Mouse (Mus musculus): ENCODE measurements at regions not wholly inside any gene's neighbourhood (a gene's known extent, or its start where the extent isn't known, plus 50 kb on each side); places are given as distances from the start of the nearest gene placed in this dataset.

DNA sequence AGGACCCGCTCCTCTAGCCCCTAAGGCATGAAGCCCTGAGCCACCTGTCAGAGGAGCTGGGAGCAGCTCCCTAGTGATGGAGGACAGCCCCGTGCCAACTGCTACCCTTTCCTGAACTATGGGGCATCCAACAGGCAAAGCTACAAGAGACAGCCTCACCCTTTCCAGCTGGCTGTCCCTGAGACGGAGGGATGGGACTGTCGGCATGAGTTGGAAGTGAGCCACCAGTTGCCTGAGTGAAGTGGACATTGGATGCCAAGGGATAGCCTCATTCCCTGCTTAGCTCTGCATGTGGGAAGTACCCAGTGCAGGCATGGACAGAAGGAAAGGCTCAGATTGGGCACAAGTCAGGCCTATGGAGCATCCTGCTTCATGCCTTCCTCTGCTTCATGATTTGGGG, 112.3 kb upstream of the Igsf21 start:
- ATAC-seq (ENCODE audit: insufficient number of reproducible peaks, insufficient read depth, low FRiP score, low TSS enrichment, low read depth) = no peak

GRCm38 (mm10) chr4:140358103-140358502, 111.5 kb upstream of the Igsf21 start:
- no peak overlapping the region for H3K4me2 ChIP-seq
- ATAC-seq (ENCODE audit: insufficient number of reproducible peaks, insufficient read depth, low FRiP score, low TSS enrichment, low read depth) = no peak
- WGBS = 4% methylated on average over 5 of the region's 5 CpGs
- no peaks in the 10 kb centered on the region for H3K4me1 ChIP-seq
- H3K9ac ChIP-seq = no peak overlapping the region
- no peaks in the 10 kb centered on the region for H3K27me3 ChIP-seq
- H3K4me3 ChIP-seq = no peak overlapping the region
- no peaks in the 10 kb centered on the region for H3K36me3 ChIP-seq
- H3K9me3 ChIP-seq = no peaks in the 10 kb centered on the region
- no peak overlapping the region for H3K27ac ChIP-seq

More for the DNA sequence above, 112.3 kb upstream of the Igsf21 start:
- Histone ChIP-seq H3K9me3 (no peaks in the 10 kb centered on the region), H3K4me3 (no peak overlapping the region), H3K4me2 (no peak overlapping the region), H3K9ac (no peak overlapping the region), H3K4me1 (no peaks in the 10 kb centered on the region), H3K36me3 (no peaks in the 10 kb centered on the region), H3K27ac (no peak overlapping the region), H3K27me3 (no peaks in the 10 kb centered on the region)
- WGBS = 90% methylated on average over 4 of the region's 4 CpGs

DNA sequence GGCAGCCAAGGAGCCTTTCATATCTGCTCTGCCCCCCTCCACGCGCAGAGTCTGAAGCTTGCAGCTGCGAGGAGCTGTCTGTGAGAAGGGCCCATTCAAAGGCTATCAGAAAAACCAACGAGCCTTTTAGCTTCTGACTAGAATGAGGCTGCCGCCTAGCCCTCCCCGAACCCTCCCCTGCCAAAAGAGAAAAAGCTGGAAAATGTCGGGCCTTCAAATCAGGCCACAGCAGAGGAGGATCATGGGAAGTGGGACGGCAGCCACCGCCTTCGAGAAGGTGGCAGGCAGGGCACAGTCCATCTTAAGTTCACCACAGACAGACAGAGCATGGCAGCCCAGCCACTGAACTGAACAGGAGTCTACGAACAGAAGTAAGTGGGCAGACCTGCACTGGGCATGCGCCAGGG, 108.6 kb upstream of the Igsf21 start:
- Histone ChIP-seq H3K9me3 (no peaks in the 10 kb centered on the region), H3K36me3 (no peaks in the 10 kb centered on the region), H3K4me3 (no peak overlapping the region), H3K4me1 (no peaks in the 10 kb centered on the region), H3K9ac (no peak overlapping the region), H3K27ac (no peak overlapping the region), H3K4me2 (no peak overlapping the region), H3K27me3 (no peaks in the 10 kb centered on the region)
- ATAC-seq (ENCODE audit: insufficient number of reproducible peaks, insufficient read depth, low FRiP score, low TSS enrichment, low read depth) = no peak
- 77% methylated on average over 12 of the region's 12 CpGs for WGBS

- WGBS = 54% methylated on average over 4 of the region's 4 CpGs
- Histone ChIP-seq H3K9me3 (no peaks in the 10 kb centered on the region), H3K4me3 (no peak overlapping the region), H3K27me3 (no peaks in the 10 kb centered on the region), H3K36me3 (no peaks in the 10 kb centered on the region), H3K4me2 (no peak overlapping the region), H3K4me1 (no peaks in the 10 kb centered on the region), H3K9ac (no peak overlapping the region), H3K27ac (no peak overlapping the region)
- ATAC-seq (ENCODE audit: insufficient number of reproducible peaks, insufficient read depth, low FRiP score, low TSS enrichment, low read depth) = no peak
Measured at GRCm38 (mm10) chr4:140348802-140349201, 102.2 kb upstream of the Igsf21 start.

DNA sequence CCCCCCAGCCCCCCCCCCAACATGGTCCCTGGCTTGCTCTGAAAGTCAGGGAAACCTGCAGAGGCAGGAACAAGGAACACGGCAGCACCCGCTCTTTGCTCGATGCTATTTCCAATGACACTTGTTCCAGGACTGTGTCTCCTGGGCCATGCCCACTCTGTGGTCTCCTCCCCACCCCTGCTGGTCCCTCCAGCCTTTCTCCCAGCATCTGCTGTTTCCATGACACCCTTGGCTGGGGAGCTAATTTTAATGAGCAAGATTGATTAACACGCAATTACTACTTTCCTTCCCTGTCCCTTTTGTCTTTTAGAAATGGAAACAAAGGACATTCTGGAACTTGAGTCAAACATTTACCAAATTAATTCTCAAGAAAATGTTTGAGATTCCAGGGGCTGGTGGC, 83.6 kb upstream of the Igsf21 start:
- Histone ChIP-seq H3K27me3 (no peaks in the 10 kb centered on the region), H3K36me3 (no peaks in the 10 kb centered on the region), H3K4me3 (no peak overlapping the region), H3K27ac (no peak overlapping the region), H3K4me1 (no peaks in the 10 kb centered on the region), H3K9me3 (no peaks in the 10 kb centered on the region), H3K4me2 (no peak overlapping the region), H3K9ac (no peak overlapping the region)
- WGBS = 88% methylated on average over 4 of the region's 4 CpGs
- no peak for ATAC-seq (ENCODE audit: insufficient number of reproducible peaks, insufficient read depth, low FRiP score, low TSS enrichment, low read depth)

DNA sequence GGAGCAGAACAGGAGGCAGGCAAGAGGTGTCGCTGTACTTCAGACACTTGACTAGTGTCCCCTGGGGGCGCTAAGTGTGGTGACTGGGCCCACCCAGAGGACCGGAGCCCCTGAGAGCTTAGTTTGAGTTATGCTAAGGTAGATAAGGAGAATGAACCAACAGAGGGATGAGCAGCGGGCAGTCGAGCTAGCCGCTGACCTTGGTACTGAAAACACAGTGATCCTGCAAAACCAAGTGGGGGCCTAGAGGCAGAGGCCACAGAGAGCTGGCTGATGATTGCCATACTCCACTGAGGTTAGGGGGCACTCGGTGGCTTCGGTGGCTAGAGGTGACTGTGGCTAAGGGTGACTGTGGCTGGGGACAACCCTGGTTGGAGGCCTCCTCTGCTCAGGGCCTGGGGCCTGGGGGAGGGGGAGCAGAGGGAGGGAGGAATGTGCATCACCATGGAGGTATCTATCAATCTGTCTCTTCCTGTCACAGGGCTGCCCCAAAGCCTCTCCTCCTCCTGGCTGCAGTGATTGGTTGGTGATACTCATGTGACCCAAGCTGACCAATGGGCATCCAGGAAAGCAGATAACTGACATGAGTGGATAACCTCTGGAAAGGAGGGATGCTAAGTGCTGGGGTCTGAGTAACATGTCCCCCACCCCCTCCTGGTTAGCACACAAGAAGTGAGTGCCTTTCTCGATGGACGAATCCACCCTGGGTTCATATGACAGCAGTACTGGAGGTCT, 80.3 kb upstream of the Igsf21 start:
- WGBS = 27% methylated on average over 10 of the region's 10 CpGs
- H3K4me2 ChIP-seq = no peak overlapping the region
- no peaks in the 10 kb centered on the region for H3K27me3 ChIP-seq
- H3K9me3 ChIP-seq = peaks cover 16% of the 10 kb centered on the region
- ATAC-seq (ENCODE audit: insufficient number of reproducible peaks, insufficient read depth, low FRiP score, low TSS enrichment, low read depth) = no peak
- H3K27ac ChIP-seq = no peak overlapping the region
- H3K4me1 ChIP-seq = no peaks in the 10 kb centered on the region
- no peak overlapping the region for H3K4me3 ChIP-seq
- no peaks in the 10 kb centered on the region for H3K36me3 ChIP-seq
- H3K9ac ChIP-seq = no peak overlapping the region

GRCm38 (mm10) chr4:140325677-140326052, 79.1 kb upstream of the Igsf21 start:
- no peak overlapping the region for H3K27ac ChIP-seq
- 88% methylated on average over 7 of the region's 7 CpGs for WGBS
- peaks cover 16% of the 10 kb centered on the region for H3K9me3 ChIP-seq
- ATAC-seq (ENCODE audit: insufficient number of reproducible peaks, insufficient read depth, low FRiP score, low TSS enrichment, low read depth) = no peak
- H3K36me3 ChIP-seq = no peaks in the 10 kb centered on the region
- H3K27me3 ChIP-seq = no peaks in the 10 kb centered on the region
- no peak overlapping the region for H3K4me3 ChIP-seq
- H3K4me2 ChIP-seq = no peak overlapping the region
- no peak overlapping the region for H3K9ac ChIP-seq
- no peaks in the 10 kb centered on the region for H3K4me1 ChIP-seq

DNA sequence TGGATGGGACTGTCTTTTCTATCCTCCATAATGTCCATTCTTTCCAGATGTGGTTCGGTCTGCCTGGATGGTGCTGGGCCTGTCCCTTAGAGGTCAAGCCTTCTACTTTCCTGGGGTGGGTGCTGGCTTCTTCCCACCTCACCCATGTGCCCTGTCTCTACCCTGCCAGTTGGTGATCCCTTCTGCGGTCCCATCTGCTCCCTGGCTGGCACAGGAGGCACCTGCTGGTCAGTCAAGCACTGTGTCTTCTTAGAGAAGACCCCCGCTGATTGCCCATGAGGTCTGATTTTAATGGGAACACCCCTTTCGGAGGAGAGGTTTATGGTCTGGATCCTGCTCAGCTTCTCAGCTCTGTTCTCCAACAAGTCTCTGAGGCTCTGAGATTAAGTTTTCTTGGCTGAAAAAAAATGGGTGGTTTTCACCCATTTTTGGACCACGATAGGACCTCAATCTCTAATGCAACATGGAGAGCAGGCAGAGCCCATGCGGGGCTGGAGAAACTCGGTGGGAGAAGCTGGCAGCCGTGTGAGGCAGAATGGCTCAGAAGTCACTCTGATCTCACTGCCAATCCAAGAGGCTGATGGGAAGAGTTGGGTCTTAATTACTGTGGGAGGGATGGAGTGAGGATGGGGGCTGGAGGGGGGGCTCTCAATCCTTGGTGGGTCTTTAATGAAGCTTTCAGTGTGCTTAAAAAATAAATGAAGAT, 78.5 kb upstream of the Igsf21 start:
- Histone ChIP-seq H3K4me3 (no peak overlapping the region), H3K9ac (no peak overlapping the region), H3K9me3 (peaks cover 16% of the 10 kb centered on the region), H3K36me3 (no peaks in the 10 kb centered on the region), H3K27me3 (no peaks in the 10 kb centered on the region), H3K4me2 (no peak overlapping the region), H3K27ac (no peak overlapping the region), H3K4me1 (no peaks in the 10 kb centered on the region)
- no peak for ATAC-seq (ENCODE audit: insufficient number of reproducible peaks, insufficient read depth, low FRiP score, low TSS enrichment, low read depth)
- 82% methylated on average over 8 of the region's 8 CpGs for WGBS

DNA sequence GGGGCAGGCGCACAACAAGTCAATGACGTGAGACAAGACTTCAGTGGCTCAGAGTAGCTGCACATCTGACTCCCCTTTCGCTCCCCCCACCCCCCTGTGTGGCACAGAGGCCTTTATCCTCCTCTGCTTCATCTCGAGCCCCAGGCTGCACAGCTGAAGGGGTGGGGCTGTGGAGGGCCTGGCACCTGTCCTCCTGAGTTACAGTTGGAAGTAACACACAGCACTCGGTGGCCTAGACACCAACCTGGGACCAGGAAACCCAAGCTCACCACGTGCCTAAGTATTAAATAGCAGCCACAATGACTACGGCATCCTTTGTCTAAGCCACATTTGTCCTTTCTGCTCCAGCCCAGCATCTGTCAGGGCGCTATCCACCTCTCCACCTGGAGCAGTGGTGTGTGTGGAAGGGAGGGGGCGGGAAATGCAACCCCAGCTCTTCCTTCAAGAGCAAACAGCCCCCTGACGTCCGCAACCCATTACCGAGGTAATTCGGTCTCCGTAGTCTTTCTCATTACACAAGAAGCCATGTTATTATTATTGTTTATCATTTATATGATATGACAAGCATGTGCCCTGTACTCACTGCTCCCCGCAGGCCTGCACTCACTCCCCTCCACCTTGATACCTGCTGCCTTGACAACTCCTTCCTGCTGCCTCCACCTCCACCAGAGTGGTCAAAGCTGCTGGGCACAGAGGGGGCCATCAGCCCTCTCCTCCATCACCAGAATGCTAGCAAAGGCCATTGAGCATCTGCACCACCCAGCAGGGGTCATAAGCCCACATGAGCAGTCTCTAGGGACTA, 73.7 kb upstream of the Igsf21 start:
- H3K27ac ChIP-seq = no peak overlapping the region
- no peaks in the 10 kb centered on the region for H3K27me3 ChIP-seq
- H3K4me3 ChIP-seq = no peak overlapping the region
- WGBS = 74% methylated on average over 15 of the region's 15 CpGs
- no peaks in the 10 kb centered on the region for H3K4me1 ChIP-seq
- 0 out of 2 replicates have a peak, but pooled peaks have one; percentile 38 for ATAC-seq (ENCODE audit: insufficient number of reproducible peaks, insufficient read depth, low FRiP score, low TSS enrichment, low read depth)
- H3K9ac ChIP-seq = no peak overlapping the region
- H3K4me2 ChIP-seq = no peak overlapping the region
- H3K36me3 ChIP-seq = no peaks in the 10 kb centered on the region
- H3K9me3 ChIP-seq = peaks cover 16% of the 10 kb centered on the region

DNA sequence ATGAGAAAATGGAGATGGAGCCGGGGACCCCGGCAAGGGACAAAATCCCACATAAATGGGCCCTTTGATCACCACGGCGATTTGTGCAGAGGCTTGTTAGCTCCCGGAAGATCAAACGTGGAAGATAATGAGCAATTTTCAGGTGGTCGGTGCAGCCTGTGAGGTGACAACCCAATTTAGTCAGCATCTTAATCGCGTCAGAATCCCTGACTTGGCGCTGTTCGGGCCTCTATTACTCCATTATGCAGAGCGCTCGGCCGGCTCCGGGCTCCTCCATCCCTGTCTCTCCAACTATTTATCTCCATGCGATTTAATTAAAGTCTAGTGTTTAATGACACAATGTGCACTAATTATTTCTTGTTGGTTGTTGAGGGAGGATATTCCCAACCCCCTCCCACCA, 66.1 kb upstream of the Igsf21 start:
- H3K27me3 ChIP-seq = no peaks in the 10 kb centered on the region
- ATAC-seq (ENCODE audit: insufficient number of reproducible peaks, insufficient read depth, low FRiP score, low TSS enrichment, low read depth) = no peak
- H3K9me3 ChIP-seq = no peaks in the 10 kb centered on the region
- H3K9ac ChIP-seq = no peak overlapping the region
- H3K4me3 ChIP-seq = no peak overlapping the region
- H3K4me1 ChIP-seq = no peaks in the 10 kb centered on the region
- no peaks in the 10 kb centered on the region for H3K36me3 ChIP-seq
- H3K27ac ChIP-seq = no peak overlapping the region
- H3K4me2 ChIP-seq = no peak overlapping the region
- 76% methylated on average over 16 of the region's 16 CpGs for WGBS

- 78% methylated on average over 8 of the region's 8 CpGs for WGBS
- no peaks in the 10 kb centered on the region for H3K4me1 ChIP-seq
- H3K4me2 ChIP-seq = no peak overlapping the region
- no peak overlapping the region for H3K27ac ChIP-seq
- no peaks in the 10 kb centered on the region for H3K36me3 ChIP-seq
- H3K9me3 ChIP-seq = no peaks in the 10 kb centered on the region
- H3K4me3 ChIP-seq = no peak overlapping the region
- ATAC-seq (ENCODE audit: insufficient number of reproducible peaks, insufficient read depth, low FRiP score, low TSS enrichment, low read depth) = no peak
- no peak overlapping the region for H3K9ac ChIP-seq
- H3K27me3 ChIP-seq = no peaks in the 10 kb centered on the region
Measured at GRCm38 (mm10) chr4:140307481-140307880, 60.9 kb upstream of the Igsf21 start.

DNA sequence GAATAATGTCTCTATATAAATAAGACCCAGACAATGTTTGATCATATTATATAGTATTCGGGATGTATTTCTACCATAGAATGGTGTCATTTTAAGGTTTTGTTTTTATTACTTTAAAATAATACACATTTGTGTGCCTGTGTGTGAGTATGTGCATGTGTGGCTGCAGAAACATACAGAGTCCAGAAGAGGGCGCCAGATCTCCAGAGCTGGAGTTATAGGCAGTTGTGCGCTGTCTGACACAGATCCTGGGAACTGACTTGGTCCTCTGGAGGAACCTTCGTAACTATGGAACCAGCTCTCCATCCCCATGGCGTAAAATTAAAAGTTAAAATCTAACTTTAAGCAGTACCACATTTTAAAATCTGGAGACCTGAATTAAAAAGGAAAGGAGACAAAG, 58.4 kb upstream of the Igsf21 start:
- H3K9me3 ChIP-seq = no peaks in the 10 kb centered on the region
- no peaks in the 10 kb centered on the region for H3K27me3 ChIP-seq
- no peaks in the 10 kb centered on the region for H3K36me3 ChIP-seq
- WGBS = 77% methylated on average over 5 of the region's 5 CpGs
- H3K4me1 ChIP-seq = no peaks in the 10 kb centered on the region
- ATAC-seq (ENCODE audit: insufficient number of reproducible peaks, insufficient read depth, low FRiP score, low TSS enrichment, low read depth) = no peak
- H3K4me2 ChIP-seq = no peak overlapping the region
- no peak overlapping the region for H3K9ac ChIP-seq
- no peak overlapping the region for H3K27ac ChIP-seq
- no peak overlapping the region for H3K4me3 ChIP-seq

Measured in embryonic facial prominence, embryonic 13.5 days (tissue).